Mouse (Mus musculus) liver, embryonic 13.5 days (tissue): ENCODE data around the gene Rcan1. TPM values are rescaled to one million over a fixed set of nuclear protein-coding genes. Genes with fewer than 3 reads are reported as not detected.

ENCODE experiments used
- polyA plus RNA-seq: library from polyadenylated mRNA; unstranded; fragments of >200 nt; fragmentation: Nextera tagmentation; extraction: Ambion mirVana; gene quantifications from 2 replicates; pipeline ENCODE4 v1.2.1, GENCODE M21; 2015

Gene Rcan1
- polyA plus RNA-seq, 1 experiment from 2014 or later = 9.4 TPM

Other genes starting within 250 kb of the Rcan1 start
- 0.06 TPM in 1 of 2 replicates, not detected in the other for gene Kcne2, start 178.5 kb downstream of the Rcan1 start, polyA plus RNA-seq
- gene Smim11, start 169.6 kb downstream of the Rcan1 start, polyA plus RNA-seq = 65.6 and 74.9 TPM in 2 replicates
- gene Fam243, start 149.4 kb downstream of the Rcan1 start, polyA plus RNA-seq = not detected in 2 replicates
- gene Kcne1, start 111.4 kb downstream of the Rcan1 start, polyA plus RNA-seq = 0.13 and 0.17 TPM in 2 replicates
- gene Clic6, start 14.9 kb upstream of the Rcan1 start, polyA plus RNA-seq = 0.61 and 0.70 TPM in 2 replicates